Mouse (Mus musculus) CH12.LX (cell line): ENCODE results near the gene Mef2d.

Source experiments
- BHLHE40 ChIP-seq: IDR thresholded peaks from 2 replicates; pipeline ENCODE4 v1.6.1; 2011; ENCODE audit warnings: mild to moderate bottlenecking, low read depth, low read length, improper control_type of control experiment
- CTCF ChIP-seq, 2 experiments: IDR thresholded peaks in 1 of 2; conservative IDR thresholded peaks in 1 of 2; 2 replicates each; pipeline ENCODE4 v1.5.1; 2011 to 2012; ENCODE audit warnings: low read depth in 2 of 2, low read length in 2 of 2, improper control_type of control experiment in 1 of 2, inconsistent platforms in 1 of 2, mild to moderate bottlenecking in 1 of 2, moderate library complexity in 1 of 2
- ELF1 ChIP-seq: IDR thresholded peaks from 2 replicates; pipeline ENCODE4 v1.6.1; 2014; ENCODE audit warnings: low read depth, mild to moderate bottlenecking, inconsistent platforms, low read length, improper control_type of control experiment
- ETS1 ChIP-seq: conservative IDR thresholded peaks from 2 replicates; pipeline ENCODE4 v1.6.1; 2012; ENCODE audit warnings: low read depth, mild to moderate bottlenecking, inconsistent platforms, low read length, improper control_type of control experiment, moderate library complexity
- KAT2A ChIP-seq: IDR thresholded peaks from 2 replicates; pipeline ENCODE4 v1.6.1; 2012; ENCODE audit warnings: low read length, improper control_type of control experiment, inconsistent platforms; ENCODE audit not compliant: insufficient replicate concordance
- MEF2A ChIP-seq: IDR thresholded peaks from 2 replicates; pipeline ENCODE4 v1.6.1; 2014; ENCODE audit warnings: low read depth, mild to moderate bottlenecking, inconsistent platforms, low read length, improper control_type of control experiment, borderline replicate concordance
- POLR2A ChIP-seq: IDR thresholded peaks from 2 replicates; pipeline ENCODE4 v1.6.1; 2011; ENCODE audit warnings: low read depth, mild to moderate bottlenecking, improper control_type of control experiment, low read length
- POLR2AphosphoS2 ChIP-seq: IDR thresholded peaks from 2 replicates; pipeline ENCODE4 v1.6.1; 2011; ENCODE audit warnings: low read depth, low read length, improper control_type of control experiment
- SIN3A ChIP-seq: IDR thresholded peaks from 2 replicates; pipeline ENCODE4 v1.6.1; 2012; ENCODE audit warnings: low read length, improper control_type of control experiment, inconsistent platforms
- TCF12 ChIP-seq: IDR thresholded peaks from 2 replicates; pipeline ENCODE4 v1.6.1; 2014; ENCODE audit warnings: low read depth, mild to moderate bottlenecking, inconsistent platforms, low read length, improper control_type of control experiment
- USF1 ChIP-seq: IDR thresholded peaks from 2 replicates; pipeline ENCODE4 v1.6.1; 2014; ENCODE audit warnings: low read depth, mild to moderate bottlenecking, inconsistent platforms, low read length, improper control_type of control experiment
- ZC3H11A ChIP-seq: IDR thresholded peaks from 2 replicates; pipeline ENCODE4 v1.6.1; 2012; ENCODE audit warnings: low read depth, mild to moderate bottlenecking, inconsistent platforms, low read length, improper control_type of control experiment

DNA sequence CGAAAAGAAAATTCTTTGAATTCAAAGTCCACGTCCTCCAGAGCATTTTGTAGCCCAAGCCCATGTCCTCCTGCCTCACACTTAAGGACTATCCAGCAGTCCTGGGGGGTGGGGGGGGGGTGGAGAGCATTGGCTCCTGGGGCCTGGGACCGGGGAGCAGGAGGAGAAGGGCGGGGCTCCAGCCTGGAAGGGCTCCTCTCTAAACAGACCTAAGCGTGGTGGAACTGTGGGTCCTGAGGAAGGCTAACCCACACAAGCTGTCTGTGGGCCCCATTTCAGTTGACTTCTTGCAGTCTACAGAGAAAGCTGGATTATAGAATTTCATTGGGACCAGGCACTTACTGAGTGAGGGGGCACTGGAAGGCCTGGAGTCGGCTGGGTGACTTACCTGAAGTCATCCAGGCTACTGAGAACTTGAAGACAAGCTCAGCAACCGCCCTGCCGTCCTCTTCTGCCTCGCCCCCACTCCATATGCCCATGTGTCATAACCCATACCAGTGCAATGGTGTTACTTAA, 56.4 kb downstream of the Mef2d start:
- TF ChIP-seq CTCF (conservative IDR thresholded peaks at IDR 0.05 in 1 of 2, IDR thresholded peaks at IDR 0.05 in 1 of 2; ENCODE audit: low read depth in 2 of 2, low read length in 2 of 2) (no peak), SIN3A (no peak), USF1 (no peak), TCF12 (no peak), ETS1 (no peak), MEF2A (no peak), POLR2AphosphoS2 (no peak), KAT2A (no peak), BHLHE40 (no peak), ZC3H11A (no peak), ELF1 (no peak), POLR2A (no peak)
